Mouse (Mus musculus) heart, embryonic 13.5 days (tissue): ENCODE measurements around the gene Tnfrsf26. TPM values are rescaled to one million over a fixed set of nuclear protein-coding genes. Genes with fewer than 3 reads are reported as not detected.
"Not testable (repeated sequence)": the region's sequence is repeated elsewhere in the genome, so short reads cannot be mapped to it uniquely, and the experiment has no call there.

Experiments used
- ATAC-seq: fragments of 200-750 bp; cut with Nextera tagmentation; 2 replicates; pipeline ENCODE4 v1.8.0; 2017; ENCODE audit warnings: moderate TSS enrichment; ENCODE audit not compliant: insufficient number of reproducible peaks, low FRiP score, low TSS enrichment; ENCODE audit errors: extremely low read depth
- H3K27ac ChIP-seq: fragments of 300-500 bp; sonication (generic); replicated peaks from 2 replicates; pipeline ENCODE4 v1.5.1; 2015; ENCODE audit warnings: moderate library complexity, mild to moderate bottlenecking, inconsistent platforms
- H3K27me3 ChIP-seq: fragments of 300-500 bp; sonication (generic); replicated peaks from 2 replicates; pipeline ENCODE4 v1.6.1; 2015; ENCODE audit warnings: mild to moderate bottlenecking, inconsistent platforms
- H3K36me3 ChIP-seq: fragments of 300-500 bp; sonication (generic); 2 replicates; pipeline ENCODE4 v1.6.1; 2015; ENCODE audit warnings: mild to moderate bottlenecking, inconsistent platforms
- H3K4me1 ChIP-seq: fragments of 300-500 bp; sonication (generic); 2 replicates; pipeline ENCODE4 v1.6.1; 2015; ENCODE audit warnings: inconsistent platforms
- H3K4me2 ChIP-seq: fragments of 300-500 bp; sonication (generic); 2 replicates; pipeline ENCODE4 v1.6.1; 2015; ENCODE audit warnings: inconsistent platforms, mild to moderate bottlenecking, moderate library complexity
- H3K4me3 ChIP-seq: fragments of 300-500 bp; sonication (generic); 2 replicates; pipeline ENCODE4 v1.5.1; 2015; ENCODE audit warnings: moderate library complexity, mild to moderate bottlenecking, inconsistent platforms
- H3K9ac ChIP-seq: fragments of 300-500 bp; sonication (generic); 2 replicates; pipeline ENCODE4 v1.6.1; 2015; ENCODE audit warnings: inconsistent platforms, mild to moderate bottlenecking, moderate library complexity
- H3K9me3 ChIP-seq: fragments of 300-500 bp; sonication (generic); 2 replicates; pipeline ENCODE4 v1.6.1; 2016; ENCODE audit warnings: inconsistent platforms
- WGBS: fragments of 180-500 bp; shearing (Covaris S2); methylation state at CpG from one replicate; pipeline ENCODE4 v1.1.7; 2015; ENCODE audit warnings: mixed read lengths; 5-methylcytosine and 5-hydroxymethylcytosine counted together
- polyA plus RNA-seq: library from polyadenylated mRNA; unstranded; fragments of >200 nt; fragmentation: Nextera tagmentation; extraction: Ambion mirVana; gene quantifications from 2 replicates; pipeline ENCODE4 v1.2.1, GENCODE M21; 2015

Gene Tnfrsf26
- 0.46 and 0.62 TPM in 2 replicates for polyA plus RNA-seq

GRCm38 (mm10) chr7:143628540-143628939 is at the start of gene Tnfrsf26:
TSS of gene Tnfrsf26 (minus strand) at chr7:143628722.
- H3K27ac ChIP-seq, result no peak within 1 kb of the TSS
- no peaks in the 10 kb centered on the region for H3K4me1 ChIP-seq
- WGBS, result 85% methylated on average over 1 of the region's 1 CpGs
- ATAC-seq, result no peak
- no peak within 1 kb of the TSS for H3K4me3 ChIP-seq
- no peak within 1 kb of the TSS for H3K9ac ChIP-seq
- no peak within 1 kb of the TSS for H3K4me2 ChIP-seq
- H3K27me3 ChIP-seq, result no peaks in the 10 kb centered on the region
- H3K9me3 ChIP-seq, result peaks cover 3% of the 10 kb centered on the region; the same call in 1 of the 2 replicates
- no peaks in the 10 kb centered on the region for H3K36me3 ChIP-seq

GRCm38 (mm10) chr7:143666427-143667311 is 38.1 kb upstream of the Tnfrsf26 start:
- Histone ChIP-seq H3K4me2 (no peak overlapping the region), H3K27me3 (no peaks in the 10 kb centered on the region), H3K9ac (no peak overlapping the region), H3K36me3 (no peaks in the 10 kb centered on the region), H3K9me3 (no peaks in the 10 kb centered on the region), H3K4me3 (no peak overlapping the region), H3K27ac (no peak overlapping the region), H3K4me1 (no peaks in the 10 kb centered on the region)
- no peak for ATAC-seq

- no peak overlapping the region for H3K9ac ChIP-seq
- no peaks in the 10 kb centered on the region for H3K36me3 ChIP-seq
- H3K4me1 ChIP-seq, result no peaks in the 10 kb centered on the region
- no peak overlapping the region for H3K4me2 ChIP-seq
- H3K27ac ChIP-seq, result no peak overlapping the region
- H3K27me3 ChIP-seq, result no peaks in the 10 kb centered on the region
- H3K9me3 ChIP-seq, result no peaks in the 10 kb centered on the region
- no peak overlapping the region for H3K4me3 ChIP-seq
- WGBS, result 59% methylated on average over 2 of the region's 2 CpGs
- no peak for ATAC-seq
Observed at GRCm38 (mm10) chr7:143663470-143663869, 34.9 kb upstream of the Tnfrsf26 start.

GRCm38 (mm10) chr7:143660797-143661196 is 32.3 kb upstream of the Tnfrsf26 start:
- Histone ChIP-seq H3K9me3 (no peaks in the 10 kb centered on the region), H3K27ac (no peak overlapping the region), H3K9ac (no peak overlapping the region), H3K4me2 (no peak overlapping the region), H3K4me3 (no peak overlapping the region), H3K27me3 (no peaks in the 10 kb centered on the region), H3K4me1 (no peaks in the 10 kb centered on the region), H3K36me3 (no peaks in the 10 kb centered on the region)
- no peak for ATAC-seq

GRCm38 (mm10) chr7:143649769-143650346 is 21.3 kb upstream of the Tnfrsf26 start:
- peak overlapping the region; percentile 69 for H3K4me3 ChIP-seq
- 56% methylated on average over 10 of the region's 10 CpGs for WGBS
- not testable (repeated sequence) for H3K9me3 ChIP-seq, H3K9ac ChIP-seq, H3K27me3 ChIP-seq, H3K36me3 ChIP-seq, H3K4me1 ChIP-seq, ATAC-seq, H3K27ac ChIP-seq
- peak overlapping the region; percentile 97 for H3K4me2 ChIP-seq

- Histone ChIP-seq H3K4me3 (peak within 1 kb of the TSS; percentile 69), H3K4me2 (peak within 1 kb of the TSS; percentile 97), H3K9me3 (peaks cover 8% of the 10 kb centered on the region), H3K36me3 (no peaks in the 10 kb centered on the region), H3K9ac (peak within 1 kb of the TSS; percentile 80), H3K27me3 (no peaks in the 10 kb centered on the region), H3K4me1 (no peaks in the 10 kb centered on the region), H3K27ac (no peak within 1 kb of the TSS)
- 5% methylated on average over 39 of the region's 39 CpGs for WGBS
- no peak for ATAC-seq
Observed at GRCm38 (mm10) chr7:143649034-143649768, 20.7 kb upstream of the Tnfrsf26 start, which contains the start of gene Tnfrsf22. TSS of gene Tnfrsf22 (minus strand) at chr7:143649661.

- not testable (repeated sequence) for H3K4me1 ChIP-seq, H3K4me3 ChIP-seq, H3K9ac ChIP-seq, H3K36me3 ChIP-seq, H3K4me2 ChIP-seq, H3K27ac ChIP-seq, H3K9me3 ChIP-seq, H3K27me3 ChIP-seq, ATAC-seq
- WGBS, result 79% methylated on average over 2 of the region's 2 CpGs
Observed at GRCm38 (mm10) chr7:143643949-143644348, 15.4 kb upstream of the Tnfrsf26 start.

- Histone ChIP-seq H3K36me3 (no peaks in the 10 kb centered on the region), H3K27me3 (no peaks in the 10 kb centered on the region), H3K4me3 (no peak overlapping the region), H3K27ac (no peak overlapping the region), H3K9me3 (peaks cover 3% of the 10 kb centered on the region; the same call in 1 of the 2 replicates), H3K4me2 (no peak overlapping the region), H3K9ac (no peak overlapping the region), H3K4me1 (no peaks in the 10 kb centered on the region)
- 88% methylated on average over 1 of the region's 1 CpGs for WGBS
- ATAC-seq, result no peak
Observed at GRCm38 (mm10) chr7:143636674-143637073, 8.2 kb upstream of the Tnfrsf26 start.

- no peak for ATAC-seq
- no peak overlapping the region for H3K4me2 ChIP-seq
- no peaks in the 10 kb centered on the region for H3K4me1 ChIP-seq
- 60% methylated on average over 2 of the region's 2 CpGs for WGBS
- H3K9me3 ChIP-seq, result peaks cover 3% of the 10 kb centered on the region; the same call in 1 of the 2 replicates
- no peaks in the 10 kb centered on the region for H3K27me3 ChIP-seq
- H3K9ac ChIP-seq, result no peak overlapping the region
- no peak overlapping the region for H3K27ac ChIP-seq
- no peak overlapping the region for H3K4me3 ChIP-seq
- no peaks in the 10 kb centered on the region for H3K36me3 ChIP-seq
Observed at GRCm38 (mm10) chr7:143631503-143631902, 3.0 kb upstream of the Tnfrsf26 start.

GRCm38 (mm10) chr7:143629501-143629900 is 979 bp upstream of the Tnfrsf26 start:
- H3K27ac ChIP-seq, result no peak overlapping the region
- H3K9ac ChIP-seq, result no peak overlapping the region
- no peak for ATAC-seq
- H3K9me3 ChIP-seq, result peaks cover 3% of the 10 kb centered on the region; the same call in 1 of the 2 replicates
- H3K36me3 ChIP-seq, result no peaks in the 10 kb centered on the region
- no peaks in the 10 kb centered on the region for H3K4me1 ChIP-seq
- no peak overlapping the region for H3K4me3 ChIP-seq
- H3K27me3 ChIP-seq, result no peaks in the 10 kb centered on the region
- no peak overlapping the region for H3K4me2 ChIP-seq
- 46% methylated on average over 1 of the region's 1 CpGs for whole genome bisulfite sequencing

GRCm38 (mm10) chr7:143627555-143628286 is 801 bp downstream of the Tnfrsf26 start:
- Histone ChIP-seq H3K9ac (no peak overlapping the region), H3K4me1 (no peaks in the 10 kb centered on the region), H3K27ac (no peak overlapping the region), H3K4me3 (no peak overlapping the region), H3K9me3 (no peaks in the 10 kb centered on the region), H3K27me3 (no peaks in the 10 kb centered on the region), H3K4me2 (no peak overlapping the region), H3K36me3 (no peaks in the 10 kb centered on the region)
- WGBS, result 41% methylated on average over 10 of the region's 10 CpGs
- ATAC-seq, result no peak
